Mouse (Mus musculus): ENCODE measurements around the gene Usf2.

DNA sequence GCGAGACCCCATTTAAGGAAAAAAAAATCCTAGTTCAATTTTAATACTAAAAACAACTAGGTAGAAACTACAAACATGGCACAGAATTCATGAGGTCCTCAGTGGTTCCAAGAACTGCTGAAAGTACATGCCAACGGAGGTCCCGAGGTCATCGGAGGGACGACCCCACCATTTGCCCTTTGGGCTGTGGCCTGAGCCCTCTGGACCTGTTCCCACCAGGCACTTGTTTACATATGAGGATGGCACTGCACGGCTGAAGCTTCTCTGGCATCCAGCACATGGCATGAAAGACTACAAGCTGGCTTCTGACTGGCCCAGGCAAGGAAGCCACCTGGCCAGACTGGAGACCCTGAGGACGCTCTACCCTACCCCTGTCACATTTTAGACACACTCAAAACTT, 7.8 kb upstream of the Usf2 start:
- TF ChIP-seq CTCF (IDR thresholded peaks at IDR 0.05; ENCODE audit: insufficient read depth, low read depth, low read length) (no peak), POLR2A (IDR thresholded peaks at IDR 0.05; ENCODE audit: insufficient read depth, low read depth, low read length) (no peak)

All from olfactory bulb, adult 2 months (tissue).